Mouse (Mus musculus) kidney, embryonic 16.5 days (tissue): ENCODE measurements at regions not wholly inside any gene's neighbourhood (a gene's known extent, or its start where the extent isn't known, plus 50 kb on each side); places are given as distances from the start of the nearest gene placed in this dataset.

Experiments
- ATAC-seq: fragments of 200-750 bp; cut with Nextera tagmentation; 2 replicates; pipeline ENCODE4 v1.8.0; 2017; ENCODE audit warnings: moderate TSS enrichment; ENCODE audit not compliant: low FRiP score, low TSS enrichment
- H3K27ac ChIP-seq: fragments of 300-500 bp; sonication (generic); 2 replicates; pipeline ENCODE4 v1.5.1; 2014; ENCODE audit warnings: low read length
- H3K27me3 ChIP-seq: fragments of 300-500 bp; sonication (generic); 2 replicates; pipeline ENCODE4 v1.6.1; 2014; ENCODE audit warnings: low read length, control low read depth, mixed read lengths; ENCODE audit not compliant: insufficient read depth
- H3K36me3 ChIP-seq: fragments of 300-500 bp; sonication (generic); 2 replicates; pipeline ENCODE4 v1.6.1; 2014; ENCODE audit warnings: low read length, control low read depth, mixed read lengths; ENCODE audit not compliant: insufficient read depth
- H3K4me1 ChIP-seq: fragments of 300-500 bp; sonication (generic); 2 replicates; pipeline ENCODE4 v1.6.1; 2014; ENCODE audit warnings: low read length, control low read depth, mixed read lengths; ENCODE audit not compliant: insufficient read depth
- H3K4me2 ChIP-seq: fragments of 300-500 bp; sonication (generic); replicated peaks from 2 replicates; pipeline ENCODE4 v1.6.1; 2014; ENCODE audit warnings: low read depth, low read length
- H3K4me3 ChIP-seq: fragments of 300-500 bp; sonication (generic); 2 replicates; pipeline ENCODE4 v1.5.1; 2014; ENCODE audit warnings: mild to moderate bottlenecking, low read length
- H3K9ac ChIP-seq: fragments of 300-500 bp; sonication (generic); replicated peaks from 2 replicates; pipeline ENCODE4 v1.6.1; 2014; ENCODE audit warnings: low read length
- H3K9me3 ChIP-seq: fragments of 300-500 bp; sonication (generic); 2 replicates; pipeline ENCODE4 v1.6.1; 2016; ENCODE audit warnings: low read length, control low read depth
- WGBS: fragments of 180-500 bp; shearing (Covaris S2); extraction: QIAGEN DNeasy Blood & Tissue Kit; methylation state at CpG from one replicate; pipeline ENCODE4 v1.1.7; 2014; 5-methylcytosine and 5-hydroxymethylcytosine counted together

GRCm38 (mm10) chr2:75559920-75560319 lies 99.1 kb upstream of the Hnrnpa3 start:
- 60% methylated on average over 6 of the region's 6 CpGs for WGBS

DNA sequence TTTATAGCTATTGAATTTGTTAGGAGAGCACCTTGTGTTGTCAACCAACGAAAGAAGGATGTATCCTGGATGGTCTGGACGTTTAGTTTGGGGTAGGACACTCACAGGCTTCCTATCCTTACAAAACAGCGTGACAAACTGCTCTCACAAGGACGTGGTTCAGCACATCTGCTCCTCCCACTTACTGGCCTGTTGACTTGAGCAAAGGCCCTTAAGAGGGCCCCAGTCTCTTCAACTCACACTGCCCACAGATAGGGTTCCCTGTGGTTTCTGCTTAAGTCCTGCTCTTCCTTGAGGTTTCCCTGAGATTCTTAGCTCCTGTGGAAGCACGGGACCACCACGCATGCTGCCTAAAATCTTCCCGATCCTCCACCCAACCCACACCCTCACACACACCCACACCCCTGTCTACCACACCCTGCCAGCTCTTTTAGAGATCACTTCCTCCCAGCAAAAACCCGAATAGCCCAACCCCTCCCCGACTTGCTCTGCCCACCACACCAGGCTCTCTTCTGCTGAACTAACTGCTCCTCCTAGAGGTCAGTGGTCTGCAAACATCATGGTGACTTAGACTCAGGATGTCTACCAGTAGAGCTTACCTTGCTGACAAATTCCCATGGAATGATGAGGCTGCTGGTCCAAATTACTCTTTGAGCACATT lies 95.7 kb upstream of the Hnrnpa3 start:
- Histone ChIP-seq H3K4me3 (no peak overlapping the region), H3K27me3 (no peaks in the 10 kb centered on the region), H3K4me2 (no peak overlapping the region), H3K9ac (no peak overlapping the region), H3K27ac (no peak overlapping the region), H3K9me3 (no peaks in the 10 kb centered on the region), H3K36me3 (no peaks in the 10 kb centered on the region), H3K4me1 (no peaks in the 10 kb centered on the region)
- 44% methylated on average over 9 of the region's 9 CpGs for WGBS
- ATAC-seq, result no peak

More at GRCm38 (mm10) chr2:75559920-75560319, 99.1 kb upstream of the Hnrnpa3 start:
- Histone ChIP-seq H3K4me1 (no peaks in the 10 kb centered on the region), H3K36me3 (no peaks in the 10 kb centered on the region), H3K9ac (no peak overlapping the region), H3K27ac (no peak overlapping the region), H3K4me2 (no peak overlapping the region), H3K9me3 (no peaks in the 10 kb centered on the region), H3K4me3 (no peak overlapping the region), H3K27me3 (no peaks in the 10 kb centered on the region)
- ATAC-seq, result no peak

DNA sequence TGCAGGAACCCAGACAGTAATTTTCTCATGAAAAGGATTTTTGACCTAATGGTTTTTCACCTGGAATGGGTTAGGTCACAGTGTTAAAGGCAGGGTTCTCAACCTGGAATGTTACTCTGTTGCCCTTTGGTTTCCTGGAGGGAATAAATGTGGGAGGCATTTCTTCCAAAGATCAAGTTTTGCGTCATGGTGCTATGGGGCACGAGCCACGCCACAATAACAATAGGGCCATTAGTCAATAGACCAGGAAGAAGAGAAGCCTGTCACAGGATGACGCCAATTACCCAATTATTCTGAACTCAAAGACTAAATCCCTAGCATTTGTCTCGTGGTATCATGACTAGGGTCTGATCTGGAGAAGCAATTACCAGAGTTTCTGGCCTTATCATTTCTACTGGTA lies 94.3 kb upstream of the Hnrnpa3 start:
- WGBS, result 48% methylated on average over 5 of the region's 5 CpGs
- no peaks in the 10 kb centered on the region for H3K27me3 ChIP-seq

DNA sequence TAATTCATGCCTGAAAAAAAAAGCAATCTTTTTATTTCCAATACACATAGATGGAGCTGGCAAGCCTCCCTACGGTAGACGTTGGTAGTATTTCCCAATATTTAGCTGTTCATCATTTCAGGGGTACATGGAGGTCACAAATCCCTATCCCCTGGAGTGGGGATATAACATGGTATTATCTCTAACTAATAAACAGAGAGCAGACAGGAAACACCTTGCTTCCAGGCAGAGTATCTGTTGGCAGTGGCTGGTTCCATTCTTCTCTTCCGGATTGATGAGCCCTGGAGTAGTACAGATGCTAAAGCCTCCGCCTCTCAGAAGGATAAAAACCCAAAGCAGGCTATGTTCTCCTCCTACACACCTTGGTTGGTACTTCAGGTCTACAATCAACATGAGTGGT lies 91.9 kb upstream of the Hnrnpa3 start:
- H3K9ac ChIP-seq, result no peak overlapping the region
- no peak overlapping the region for H3K27ac ChIP-seq
- no peaks in the 10 kb centered on the region for H3K4me1 ChIP-seq
- ATAC-seq, result no peak
- no peaks in the 10 kb centered on the region for H3K36me3 ChIP-seq
- no peak overlapping the region for H3K4me3 ChIP-seq
- H3K9me3 ChIP-seq, result no peaks in the 10 kb centered on the region
- 73% methylated on average over 4 of the region's 4 CpGs for WGBS
- H3K27me3 ChIP-seq, result no peaks in the 10 kb centered on the region
- no peak overlapping the region for H3K4me2 ChIP-seq

More for the DNA sequence above, 94.3 kb upstream of the Hnrnpa3 start:
- H3K27ac ChIP-seq, result no peak overlapping the region
- no peak overlapping the region for H3K4me3 ChIP-seq
- H3K9ac ChIP-seq, result no peak overlapping the region
- ATAC-seq, result no peak
- H3K4me2 ChIP-seq, result no peak overlapping the region
- no peaks in the 10 kb centered on the region for H3K36me3 ChIP-seq
- no peaks in the 10 kb centered on the region for H3K4me1 ChIP-seq
- H3K9me3 ChIP-seq, result no peaks in the 10 kb centered on the region

GRCm38 (mm10) chr2:75569756-75570155 lies 89.3 kb upstream of the Hnrnpa3 start:
- Histone ChIP-seq H3K9ac (no peak overlapping the region), H3K27me3 (no peaks in the 10 kb centered on the region), H3K4me1 (no peaks in the 10 kb centered on the region), H3K27ac (no peak overlapping the region), H3K4me2 (no peak overlapping the region), H3K36me3 (no peaks in the 10 kb centered on the region), H3K4me3 (no peak overlapping the region), H3K9me3 (no peaks in the 10 kb centered on the region)
- 91% methylated on average over 6 of the region's 6 CpGs for WGBS
- ATAC-seq, result no peak

GRCm38 (mm10) chr2:75570246-75570645 lies 88.8 kb upstream of the Hnrnpa3 start:
- Histone ChIP-seq H3K27me3 (no peaks in the 10 kb centered on the region), H3K4me3 (no peak overlapping the region), H3K9me3 (no peaks in the 10 kb centered on the region), H3K4me2 (no peak overlapping the region), H3K27ac (no peak overlapping the region), H3K4me1 (no peaks in the 10 kb centered on the region), H3K36me3 (no peaks in the 10 kb centered on the region), H3K9ac (no peak overlapping the region)
- WGBS, result 62% methylated on average over 2 of the region's 2 CpGs
- no peak for ATAC-seq

DNA sequence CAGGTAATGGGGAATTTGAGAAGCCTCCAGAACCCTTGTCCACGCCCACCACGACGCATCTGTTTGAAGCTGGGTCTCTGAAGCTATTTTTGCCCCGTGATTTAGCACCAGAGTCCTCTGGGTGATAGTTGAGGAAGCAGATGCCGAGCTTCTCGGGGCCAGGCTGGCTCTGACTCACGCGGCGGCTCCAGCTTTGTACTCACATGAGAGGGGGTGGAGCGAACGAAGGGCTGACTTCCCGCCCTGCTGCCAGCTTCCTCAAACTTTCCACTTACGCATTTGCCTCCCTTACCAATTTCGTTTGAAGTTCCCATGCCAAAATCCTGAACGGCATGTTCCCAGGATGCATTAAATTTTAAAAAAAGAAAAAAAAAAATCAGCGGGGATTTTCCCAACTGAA lies 74.1 kb upstream of the Hnrnpa3 start:
- Histone ChIP-seq H3K36me3 (no peaks in the 10 kb centered on the region), H3K27me3 (no peaks in the 10 kb centered on the region), H3K27ac (peak overlapping the region; percentile 20; the same call in 1 of the 2 replicates), H3K9ac (peak overlapping the region; percentile 65), H3K4me1 (peaks cover 12% of the 10 kb centered on the region), H3K9me3 (no peaks in the 10 kb centered on the region), H3K4me2 (peak overlapping the region; percentile 66), H3K4me3 (peak overlapping the region; percentile 42)
- WGBS, result under 1% methylated on average over 16 of the region's 16 CpGs
- peak; percentile 79; the same call in 1 of the 2 replicates for ATAC-seq

- ATAC-seq, result no peak
- Histone ChIP-seq H3K27ac (no peak overlapping the region), H3K9ac (no peak overlapping the region), H3K4me1 (peaks cover 27% of the 10 kb centered on the region), H3K4me2 (no peak overlapping the region), H3K4me3 (no peak overlapping the region), H3K9me3 (no peaks in the 10 kb centered on the region), H3K27me3 (no peaks in the 10 kb centered on the region), H3K36me3 (no peaks in the 10 kb centered on the region)
- 1% methylated on average over 6 of the region's 6 CpGs for WGBS
Observed at GRCm38 (mm10) chr2:75588572-75588971, 70.5 kb upstream of the Hnrnpa3 start.

GRCm38 (mm10) chr2:75589452-75589851 lies 69.6 kb upstream of the Hnrnpa3 start:
- peak overlapping the region; percentile 50 for H3K4me2 ChIP-seq
- 6% methylated on average over 19 of the region's 19 CpGs for WGBS
- peaks cover 27% of the 10 kb centered on the region for H3K4me1 ChIP-seq
- H3K9ac ChIP-seq, result peak overlapping the region; percentile 49
- peak; percentile 55 for ATAC-seq
- no peaks in the 10 kb centered on the region for H3K9me3 ChIP-seq
- 0 out of 2 replicates have a peak overlapping the region, but pooled peaks have one; percentile 32 for H3K27ac ChIP-seq
- H3K36me3 ChIP-seq, result no peaks in the 10 kb centered on the region
- H3K27me3 ChIP-seq, result no peaks in the 10 kb centered on the region
- peak overlapping the region; percentile 27 for H3K4me3 ChIP-seq

GRCm38 (mm10) chr2:75590175-75590574 lies 68.9 kb upstream of the Hnrnpa3 start:
- no peak overlapping the region for H3K9ac ChIP-seq
- H3K4me2 ChIP-seq, result peak overlapping the region; percentile 50
- 6% methylated on average over 10 of the region's 10 CpGs for WGBS
- no peaks in the 10 kb centered on the region for H3K9me3 ChIP-seq
- peak; percentile 54 for ATAC-seq
- H3K27ac ChIP-seq, result 0 out of 2 replicates have a peak overlapping the region, but pooled peaks have one; percentile 21
- no peak overlapping the region for H3K4me3 ChIP-seq
- H3K4me1 ChIP-seq, result peaks cover 27% of the 10 kb centered on the region
- no peaks in the 10 kb centered on the region for H3K27me3 ChIP-seq
- H3K36me3 ChIP-seq, result no peaks in the 10 kb centered on the region
